Mouse (Mus musculus) lung, embryonic 16.5 days (tissue): ENCODE data around the gene Prkag2. TPM values are rescaled to one million over a fixed set of nuclear protein-coding genes. Genes with fewer than 3 reads are reported as not detected.
A peak's percentile ranks its signal among the peaks of the same experiment; 100 is the strongest.

Experiments
- ATAC-seq: fragments of 200-750 bp; cut with Nextera tagmentation; 2 replicates; pipeline ENCODE4 v1.8.0; 2017; ENCODE audit warnings: low read depth, mild to moderate bottlenecking, moderate library complexity
- H3K27ac ChIP-seq: fragments of 300-500 bp; sonication (generic); 2 replicates; pipeline ENCODE4 v1.5.1; 2014; ENCODE audit warnings: mild to moderate bottlenecking, control low read depth, low read length
- H3K27me3 ChIP-seq: fragments of 300-500 bp; sonication (generic); 2 replicates; pipeline ENCODE4 v1.6.1; 2014; ENCODE audit warnings: low read depth, low read length, mixed read lengths; ENCODE audit not compliant: control insufficient read depth, insufficient read depth
- H3K36me3 ChIP-seq: fragments of 300-500 bp; sonication (generic); 2 replicates; pipeline ENCODE4 v1.6.1; 2014; ENCODE audit warnings: low read length; ENCODE audit not compliant: control insufficient read depth, insufficient read depth
- H3K4me1 ChIP-seq: fragments of 300-500 bp; sonication (generic); replicated peaks from 2 replicates; pipeline ENCODE4 v1.6.1; 2014; ENCODE audit warnings: low read length, mixed read lengths; ENCODE audit not compliant: control insufficient read depth, insufficient read depth
- H3K4me2 ChIP-seq: fragments of 300-500 bp; sonication (generic); 2 replicates; pipeline ENCODE4 v1.6.1; 2014; ENCODE audit warnings: low read depth, low read length, control low read depth
- H3K4me3 ChIP-seq: fragments of 300-500 bp; sonication (generic); 2 replicates; pipeline ENCODE4 v1.5.1; 2014; ENCODE audit warnings: mild to moderate bottlenecking, low read length, control low read depth
- H3K9ac ChIP-seq: fragments of 300-500 bp; sonication (generic); 2 replicates; pipeline ENCODE4 v1.6.1; 2014; ENCODE audit warnings: low read length, control low read depth
- H3K9me3 ChIP-seq: fragments of 300-500 bp; sonication (generic); 2 replicates; pipeline ENCODE4 v1.6.1; 2016; ENCODE audit warnings: low read length; ENCODE audit not compliant: control insufficient read depth
- WGBS: fragments of 180-500 bp; shearing (Covaris S2); extraction: QIAGEN DNeasy Blood & Tissue Kit; methylation state at CpG from one replicate; pipeline ENCODE4 v1.1.7; 2014; 5-methylcytosine and 5-hydroxymethylcytosine counted together
- polyA plus RNA-seq: library from polyadenylated mRNA; unstranded; fragments of >200 nt; fragmentation: Nextera tagmentation; extraction: Ambion mirVana; gene quantifications from 2 replicates; pipeline ENCODE4 v1.2.1, GENCODE M21; 2015

Gene Prkag2
- polyA plus RNA-seq, 1 experiment from 2014 or later: 28.0 TPM

DNA sequence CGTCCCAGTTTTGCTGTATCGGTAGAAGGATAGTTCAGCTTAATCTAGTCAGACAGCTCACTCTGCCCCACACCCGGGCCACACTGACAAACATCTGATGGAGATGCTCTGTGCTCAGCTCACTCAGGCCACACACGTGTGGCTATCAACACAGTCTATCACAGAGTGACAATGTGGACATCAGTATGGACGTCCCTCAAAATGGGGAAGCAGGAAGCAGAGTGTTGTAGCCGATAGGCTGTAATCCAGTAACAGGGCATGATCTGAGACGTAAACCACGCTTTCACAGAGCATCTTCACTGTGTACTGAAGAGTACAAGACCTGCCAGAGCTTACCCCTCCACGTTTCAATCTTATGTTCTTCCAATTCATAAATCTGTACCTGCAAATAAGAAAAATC is 223.8 kb downstream of the Prkag2 start:
- no peak for ATAC-seq
- no peak overlapping the region for H3K4me3 ChIP-seq
- 82% methylated on average over 9 of the region's 9 CpGs for WGBS

GRCm38 (mm10) chr5:24874111-24874510 is 226.3 kb downstream of the Prkag2 start:
- ATAC-seq: no peak
- H3K4me1 ChIP-seq: no peaks in the 10 kb centered on the region
- no peak overlapping the region for H3K9ac ChIP-seq
- H3K36me3 ChIP-seq: no peaks in the 10 kb centered on the region; the same call in 1 of the 2 replicates
- no peak overlapping the region for H3K4me2 ChIP-seq
- 77% methylated on average over 4 of the region's 4 CpGs for WGBS
- H3K27ac ChIP-seq: no peak overlapping the region
- H3K9me3 ChIP-seq: no peaks in the 10 kb centered on the region
- H3K4me3 ChIP-seq: no peak overlapping the region
- no peaks in the 10 kb centered on the region for H3K27me3 ChIP-seq

More for the DNA sequence above, 223.8 kb downstream of the Prkag2 start:
- peaks cover 2% of the 10 kb centered on the region; the same call in 1 of the 2 replicates for H3K36me3 ChIP-seq
- H3K4me1 ChIP-seq: no peaks in the 10 kb centered on the region
- H3K27ac ChIP-seq: no peak overlapping the region
- no peak overlapping the region for H3K9ac ChIP-seq
- H3K4me2 ChIP-seq: no peak overlapping the region
- no peaks in the 10 kb centered on the region for H3K27me3 ChIP-seq
- H3K9me3 ChIP-seq: no peaks in the 10 kb centered on the region

- Histone ChIP-seq H3K36me3 (no peaks in the 10 kb centered on the region), H3K27ac (no peak overlapping the region), H3K4me1 (no peaks in the 10 kb centered on the region), H3K27me3 (no peaks in the 10 kb centered on the region), H3K4me2 (no peak overlapping the region), H3K9ac (no peak overlapping the region), H3K4me3 (no peak overlapping the region), H3K9me3 (no peaks in the 10 kb centered on the region)
- WGBS: 59% methylated on average over 6 of the region's 6 CpGs
- no peak for ATAC-seq
These were observed 227.2 kb downstream of the Prkag2 start for GRCm38 (mm10) chr5:24873221-24873620.

- no peaks in the 10 kb centered on the region for H3K9me3 ChIP-seq
- no peak overlapping the region for H3K9ac ChIP-seq
- no peaks in the 10 kb centered on the region for H3K27me3 ChIP-seq
- no peak overlapping the region for H3K27ac ChIP-seq
- H3K4me1 ChIP-seq: no peaks in the 10 kb centered on the region
- 77% methylated on average over 12 of the region's 12 CpGs for WGBS
- H3K4me3 ChIP-seq: no peak overlapping the region
- no peaks in the 10 kb centered on the region for H3K36me3 ChIP-seq
- no peak for ATAC-seq
- no peak overlapping the region for H3K4me2 ChIP-seq
These were observed 229.2 kb downstream of the Prkag2 start for GRCm38 (mm10) chr5:24871276-24871675.

DNA sequence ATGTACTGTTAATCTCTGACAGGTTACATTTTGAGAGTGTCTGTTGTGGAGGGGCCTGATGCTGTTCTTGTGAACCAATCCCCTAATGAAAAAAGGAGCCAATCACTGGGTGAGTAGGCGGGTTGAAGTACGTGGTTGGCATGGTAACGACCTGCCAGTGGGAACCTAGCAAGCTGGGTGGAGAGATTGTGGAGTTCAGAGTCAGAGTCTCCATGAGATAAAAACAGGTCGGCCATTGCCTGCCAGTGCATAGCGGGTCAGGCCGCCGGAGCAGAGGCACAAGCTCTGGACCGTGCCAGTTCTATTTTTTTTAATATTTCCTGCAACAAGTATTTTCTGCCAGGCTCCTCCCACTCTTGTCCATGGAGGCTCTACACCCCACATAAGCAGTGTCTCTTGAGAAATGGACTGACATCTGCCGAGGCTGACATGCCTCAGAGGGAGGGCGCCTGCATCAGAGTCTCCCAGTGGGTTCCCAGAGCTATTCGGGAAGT is 230.6 kb downstream of the Prkag2 start:
- 45% methylated on average over 11 of the region's 11 CpGs for WGBS
- Histone ChIP-seq H3K27ac (no peak overlapping the region), H3K4me1 (no peaks in the 10 kb centered on the region), H3K36me3 (no peaks in the 10 kb centered on the region), H3K27me3 (no peaks in the 10 kb centered on the region), H3K9ac (no peak overlapping the region), H3K9me3 (no peaks in the 10 kb centered on the region), H3K4me2 (no peak overlapping the region; the same call in 1 of the 2 replicates), H3K4me3 (no peak overlapping the region)
- peak; percentile 62 for ATAC-seq

GRCm38 (mm10) chr5:24863804-24864203 is 236.6 kb downstream of the Prkag2 start:
- no peak for ATAC-seq
- Histone ChIP-seq H3K27ac (no peak overlapping the region), H3K4me2 (no peak overlapping the region), H3K4me1 (no peaks in the 10 kb centered on the region), H3K27me3 (no peaks in the 10 kb centered on the region), H3K36me3 (no peaks in the 10 kb centered on the region), H3K9ac (no peak overlapping the region), H3K9me3 (no peaks in the 10 kb centered on the region), H3K4me3 (no peak overlapping the region)
- WGBS: 67% methylated on average over 12 of the region's 12 CpGs

DNA sequence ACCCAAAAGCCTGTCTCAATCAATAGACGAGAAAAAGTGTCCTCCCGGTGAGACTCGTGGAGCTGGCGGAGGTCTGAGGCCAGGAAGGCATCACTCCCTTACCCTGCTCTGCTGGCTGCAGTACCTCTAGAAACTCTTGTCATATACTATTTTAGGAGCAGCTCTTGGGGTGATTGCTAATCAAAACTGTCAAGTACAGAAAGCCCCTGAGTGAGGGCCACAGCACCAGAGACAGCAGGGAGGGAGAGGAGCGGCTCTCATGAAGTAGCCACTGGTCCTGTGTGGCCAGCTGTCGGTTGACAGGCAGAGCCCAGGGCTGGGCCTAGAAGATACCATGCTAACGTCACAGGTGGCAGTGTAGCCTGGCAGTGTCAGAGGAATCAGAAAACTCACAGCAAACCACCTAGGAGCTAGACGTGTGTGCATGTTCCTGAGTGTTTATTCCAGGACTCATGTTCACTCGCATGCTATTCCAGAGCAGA is 239.0 kb downstream of the Prkag2 start:
- H3K4me1 ChIP-seq: no peaks in the 10 kb centered on the region
- H3K36me3 ChIP-seq: no peaks in the 10 kb centered on the region
- H3K4me2 ChIP-seq: no peak overlapping the region
- 81% methylated on average over 9 of the region's 9 CpGs for WGBS
- H3K27me3 ChIP-seq: no peaks in the 10 kb centered on the region
- no peak overlapping the region for H3K9ac ChIP-seq
- no peak overlapping the region for H3K4me3 ChIP-seq
- no peak for ATAC-seq
- H3K27ac ChIP-seq: no peak overlapping the region
- H3K9me3 ChIP-seq: no peaks in the 10 kb centered on the region

- Histone ChIP-seq H3K9me3 (no peaks in the 10 kb centered on the region), H3K36me3 (no peaks in the 10 kb centered on the region), H3K4me3 (no peak overlapping the region), H3K9ac (no peak overlapping the region), H3K27ac (no peak overlapping the region), H3K4me2 (no peak overlapping the region), H3K4me1 (no peaks in the 10 kb centered on the region), H3K27me3 (no peaks in the 10 kb centered on the region)
- WGBS: 69% methylated on average over 13 of the region's 13 CpGs
- ATAC-seq: peak; percentile 78
These were observed 239.6 kb downstream of the Prkag2 start for GRCm38 (mm10) chr5:24860635-24861448.

- Histone ChIP-seq H3K4me2 (no peak overlapping the region), H3K36me3 (no peaks in the 10 kb centered on the region), H3K4me3 (no peak overlapping the region), H3K9ac (no peak overlapping the region), H3K4me1 (no peaks in the 10 kb centered on the region), H3K27ac (no peak overlapping the region), H3K9me3 (no peaks in the 10 kb centered on the region), H3K27me3 (no peaks in the 10 kb centered on the region)
- ATAC-seq: no peak
- 65% methylated on average over 3 of the region's 3 CpGs for WGBS
These were observed 240.5 kb downstream of the Prkag2 start for GRCm38 (mm10) chr5:24859771-24860540.
